Mouse (Mus musculus) mouse embryonic stem cell (cell line): ENCODE data around the gene Ugt1a10.
"Not testable (repeated sequence)": the region's sequence is repeated elsewhere in the genome, so short reads cannot be mapped to it uniquely, and the experiment has no call there.

Source experiments
- in situ Hi-C, 2 experiments: fragments of 300-500 bp; cut with MboI; formaldehyde crosslinking; loops; 1 replicate in 1 of 2; 3 replicates in 1 of 2; pipeline ENCODE4 v1.14.3; 2019 to 2020; ENCODE audit warnings: low sequenced_read_pairs in 2 of 2, low pct_unique_long_range_greater_than_20kb in 1 of 2, mixed read lengths in 1 of 2; ENCODE audit not compliant: unreplicated experiment in 1 of 2

The Ugt1a10 gene

GRCm38 (mm10) chr1:88055088-88055487 lies at the start of gene Ugt1a10:
Gene Ugt1a10, plus strand, starts transcription at chr1:88055388.
- in situ Hi-C loops = no loop called here

- in situ Hi-C loops = no loop called here
Observed at GRCm38 (mm10) chr1:88007692-88008210, 47.4 kb upstream of the Ugt1a10 start.

GRCm38 (mm10) chr1:88008211-88008697 lies 46.9 kb upstream of the Ugt1a10 start, which contains the start of gene Usp40:
Gene Usp40, minus strand, starts transcription at chr1:88008551.
- in situ Hi-C loops = no loop called here

- in situ Hi-C loops = no loop called here
Observed at GRCm38 (mm10) chr1:88008735-88009134, 46.5 kb upstream of the Ugt1a10 start.

DNA sequence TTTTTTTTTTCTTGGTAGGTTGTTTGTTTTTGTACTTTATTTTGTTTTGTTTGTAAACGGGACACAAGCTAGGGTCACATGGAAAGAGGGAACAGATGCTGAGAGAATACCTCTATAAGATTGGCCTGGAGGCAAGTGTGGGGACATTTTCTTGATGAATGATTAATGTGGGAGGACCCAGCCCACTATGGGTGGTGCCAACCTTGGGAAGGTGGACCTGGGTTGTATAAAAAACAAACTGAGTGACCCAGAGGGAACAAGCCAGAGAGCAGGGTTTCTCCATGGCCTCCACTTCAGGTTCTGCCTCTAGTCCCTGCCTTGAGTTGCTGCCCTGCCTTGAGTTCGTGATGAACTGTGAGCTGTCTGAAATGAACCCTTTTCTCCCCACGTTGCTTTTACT lies 45.7 kb upstream of the Ugt1a10 start:
- in situ Hi-C loops = no loop called here

DNA sequence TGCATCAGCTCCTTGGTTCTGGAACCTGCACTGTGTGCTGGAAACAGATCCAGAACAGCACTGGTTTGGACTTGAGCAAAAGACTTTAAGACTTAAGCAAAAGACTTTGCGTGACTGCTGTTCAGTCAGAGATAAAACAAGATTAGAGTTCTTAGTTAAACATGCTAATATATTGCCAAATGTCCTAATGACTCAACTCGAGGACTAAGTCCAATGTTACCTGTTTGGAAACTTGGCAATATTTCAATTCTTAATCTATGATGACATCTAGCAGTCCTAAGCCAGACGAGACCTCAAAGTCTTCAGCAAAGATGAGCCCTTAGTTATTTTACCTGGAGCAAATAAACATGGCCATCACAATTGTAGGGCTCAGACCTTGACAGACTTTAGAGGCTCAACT lies 41.5 kb upstream of the Ugt1a10 start:
- in situ Hi-C loops = no loop called here

DNA sequence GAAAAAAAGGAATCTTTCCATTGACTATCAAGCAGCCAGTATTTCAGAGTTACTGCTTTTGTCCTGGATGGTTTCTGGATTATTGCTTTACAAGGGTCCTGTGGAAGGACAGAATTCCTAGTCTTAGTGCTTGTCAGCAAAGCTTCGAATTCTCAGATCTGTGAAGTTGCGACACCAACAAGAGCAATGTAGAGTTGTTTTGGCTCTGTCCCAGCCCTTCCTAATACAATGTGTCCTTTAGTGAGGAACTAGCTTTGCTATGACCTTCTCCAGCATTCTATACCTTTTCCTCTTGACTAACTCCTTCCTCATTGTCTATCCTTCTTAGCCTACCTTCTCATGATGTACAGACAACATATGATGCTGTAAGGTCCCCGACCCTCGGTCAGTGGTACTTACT lies 41.0 kb upstream of the Ugt1a10 start:
- in situ Hi-C loops = no loop called here

DNA sequence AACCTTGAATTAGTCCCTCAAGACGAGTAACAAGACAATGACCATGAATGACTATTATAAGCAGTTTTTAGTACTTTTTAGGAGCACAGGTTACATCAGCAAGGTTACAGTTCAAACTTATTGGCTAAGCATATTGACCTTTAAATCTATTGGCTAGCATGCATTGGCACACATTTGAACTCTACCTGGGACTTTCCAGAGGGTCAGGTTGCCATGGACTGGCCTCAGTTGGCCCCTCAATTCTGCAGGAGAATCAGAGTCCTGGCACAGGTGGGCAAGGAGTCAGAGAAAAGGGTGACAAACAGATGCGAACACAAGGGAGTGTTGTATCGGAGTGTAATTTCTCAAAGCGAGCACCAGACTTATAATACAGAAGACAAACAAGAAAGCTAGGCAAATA lies 40.5 kb upstream of the Ugt1a10 start:
- in situ Hi-C loops = no loop called here

DNA sequence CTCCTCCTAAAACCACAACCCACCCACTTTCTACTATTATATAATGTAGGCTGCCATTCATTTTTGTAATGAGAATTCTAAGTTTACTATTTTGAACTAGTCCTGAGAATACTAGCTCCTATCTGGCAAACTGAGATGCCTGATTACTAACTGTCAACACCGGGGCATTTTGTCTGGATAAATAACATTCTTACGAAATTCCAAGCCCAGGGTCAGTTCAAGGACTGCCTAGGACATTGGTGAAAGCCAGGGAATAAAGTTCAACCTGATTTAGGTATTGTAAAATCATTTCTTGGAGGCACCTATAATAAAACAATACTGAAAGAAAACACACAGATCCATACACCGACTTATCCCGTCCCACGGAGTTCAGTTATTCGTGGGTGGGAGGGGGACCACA lies 39.8 kb upstream of the Ugt1a10 start:
- in situ Hi-C loops = no loop called here

DNA sequence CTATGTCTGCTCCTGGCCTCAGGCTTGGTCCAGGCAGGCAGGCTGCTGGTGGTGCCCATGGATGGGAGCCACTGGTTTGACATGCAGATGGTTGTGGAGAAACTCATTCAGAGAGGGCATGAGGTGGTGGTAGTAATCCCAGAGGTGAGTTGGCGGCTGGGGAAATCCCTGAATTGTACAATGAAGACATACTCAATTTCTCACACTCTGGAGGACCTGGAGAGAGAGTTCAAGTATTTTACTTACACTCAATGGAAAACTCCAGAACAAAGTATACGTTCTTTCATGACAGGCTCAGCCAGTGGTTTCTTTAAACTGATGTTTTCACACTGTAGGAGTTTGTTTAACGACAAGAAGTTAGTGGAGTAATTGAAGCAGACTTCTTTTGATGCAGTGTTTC lies 29.9 kb upstream of the Ugt1a10 start:
- in situ Hi-C loops = not testable (repeated sequence)

DNA sequence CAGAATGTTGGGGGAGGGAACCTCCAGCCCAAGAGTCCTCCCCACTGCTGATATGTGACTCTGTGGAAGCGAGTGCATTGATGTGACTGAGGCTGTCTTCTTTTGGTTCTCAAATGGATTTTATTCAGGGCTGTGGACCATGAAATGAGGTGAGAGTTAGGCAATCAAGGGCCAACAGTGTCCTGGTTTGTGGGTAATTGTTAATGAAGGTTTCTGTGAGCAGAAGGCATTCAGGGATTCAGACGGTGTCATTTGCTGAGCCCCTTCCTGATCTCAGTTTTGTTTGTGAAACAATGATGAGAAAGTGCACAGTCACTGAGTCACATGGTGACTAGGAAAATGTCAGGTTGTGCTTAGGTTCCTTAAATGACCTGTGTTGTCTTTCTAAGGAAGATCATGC lies 12.1 kb upstream of the Ugt1a10 start:
- in situ Hi-C loops = not testable (repeated sequence)

GRCm38 (mm10) chr1:88044832-88045437 lies 10.3 kb upstream of the Ugt1a10 start:
- in situ Hi-C loops = not testable (repeated sequence)

DNA sequence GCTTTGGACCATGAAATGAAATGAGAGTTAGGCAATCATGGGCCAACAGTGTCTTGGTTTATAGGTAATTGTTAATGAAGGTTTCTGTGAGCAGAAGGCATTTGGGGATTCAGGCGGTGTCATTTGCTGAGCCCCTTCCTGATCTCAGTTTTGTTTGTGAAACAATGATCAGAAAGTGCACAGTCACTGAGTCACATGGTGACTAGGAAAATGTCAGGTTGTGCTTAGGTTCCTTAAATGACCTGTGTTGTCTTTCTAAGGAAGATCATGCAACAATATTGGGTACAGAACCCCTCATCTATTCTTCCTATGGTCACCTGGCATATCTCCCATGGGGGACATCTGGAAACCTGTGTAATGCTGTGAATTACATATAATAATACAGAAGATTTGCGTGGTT lies 7.8 kb upstream of the Ugt1a10 start:
- in situ Hi-C loops = not testable (repeated sequence)

- in situ Hi-C loops = not testable (repeated sequence)
Observed at GRCm38 (mm10) chr1:88066472-88067102, 11.4 kb downstream of the Ugt1a10 start.

DNA sequence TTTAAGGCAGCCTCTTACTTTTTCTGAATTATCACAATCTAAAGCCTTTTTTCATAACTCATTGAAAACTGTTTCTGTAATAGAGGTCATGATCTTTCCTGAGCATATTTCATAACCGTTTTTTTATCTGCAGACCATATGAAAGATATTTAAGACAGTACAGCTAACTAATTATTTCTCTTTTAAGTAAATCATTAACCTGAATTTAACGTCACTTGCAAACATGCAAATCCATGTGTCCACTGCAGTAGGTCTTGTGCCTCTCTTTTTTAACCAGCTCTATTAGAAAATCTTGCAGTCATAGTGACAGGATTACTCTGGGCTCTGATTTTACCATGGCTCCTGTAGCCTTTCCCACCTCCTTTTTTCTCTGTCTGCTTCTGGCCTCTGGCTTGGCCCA lies 15.3 kb downstream of the Ugt1a10 start, which contains the start of gene Ugt1a9:
Gene Ugt1a9, plus strand, starts transcription at position 306 of the 400 bp plus-strand sequence.
- in situ Hi-C loops = no loop called here

DNA sequence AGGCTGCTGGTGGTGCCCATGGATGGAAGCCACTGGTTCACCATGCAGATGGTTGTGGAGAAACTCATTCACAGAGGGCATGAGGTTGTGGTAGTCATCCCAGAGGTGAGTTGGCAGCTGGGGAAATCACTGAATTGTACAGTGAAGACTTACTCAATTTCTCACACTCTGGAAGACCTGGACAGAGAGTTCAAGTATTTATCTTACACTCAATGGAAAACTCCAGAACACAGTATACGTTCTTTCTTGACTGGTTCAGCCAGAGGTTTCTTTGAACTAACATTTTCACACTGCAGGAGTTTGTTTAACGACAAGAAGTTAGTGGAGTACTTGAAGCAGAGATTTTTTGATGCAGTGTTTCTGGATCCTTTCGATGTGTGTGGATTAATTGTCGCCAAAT lies 15.7 kb downstream of the Ugt1a10 start:
- in situ Hi-C loops = no loop called here

GRCm38 (mm10) chr1:88074471-88074870 lies 19.3 kb downstream of the Ugt1a10 start:
- in situ Hi-C loops = no loop called here

- in situ Hi-C loops = no loop called here
Observed at GRCm38 (mm10) chr1:88077128-88077527, 21.9 kb downstream of the Ugt1a10 start.

DNA sequence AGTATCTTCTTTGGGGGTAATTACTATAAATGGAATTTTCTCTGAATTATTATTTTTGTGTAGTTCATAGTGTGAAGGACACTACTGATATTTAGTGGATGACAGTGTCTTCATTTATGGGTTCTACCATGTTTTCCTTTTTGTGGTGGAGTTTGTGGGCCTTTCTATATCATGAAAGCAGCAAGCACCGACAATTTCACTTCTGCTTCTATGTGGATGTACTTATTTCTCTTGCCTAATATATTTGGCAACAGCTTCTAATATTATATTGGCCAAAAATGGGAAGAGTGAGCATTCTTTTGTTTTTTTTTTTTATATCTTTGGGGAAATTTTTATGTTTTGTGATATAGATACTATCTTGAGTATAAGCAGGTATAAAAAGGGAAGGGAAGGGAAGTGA lies 26.5 kb downstream of the Ugt1a10 start:
- in situ Hi-C loops = no loop called here

GRCm38 (mm10) chr1:88086125-88086524 lies 30.9 kb downstream of the Ugt1a10 start:
- in situ Hi-C loops = no loop called here
